Mouse (Mus musculus) kidney, adult 18-20 months (tissue): ENCODE measurements around the gene Ube4b.

Experiments used
- DNase-seq: peaks from one replicate; pipeline ENCODE4 v3.0.0; 2021

Gene Ube4b

DNA sequence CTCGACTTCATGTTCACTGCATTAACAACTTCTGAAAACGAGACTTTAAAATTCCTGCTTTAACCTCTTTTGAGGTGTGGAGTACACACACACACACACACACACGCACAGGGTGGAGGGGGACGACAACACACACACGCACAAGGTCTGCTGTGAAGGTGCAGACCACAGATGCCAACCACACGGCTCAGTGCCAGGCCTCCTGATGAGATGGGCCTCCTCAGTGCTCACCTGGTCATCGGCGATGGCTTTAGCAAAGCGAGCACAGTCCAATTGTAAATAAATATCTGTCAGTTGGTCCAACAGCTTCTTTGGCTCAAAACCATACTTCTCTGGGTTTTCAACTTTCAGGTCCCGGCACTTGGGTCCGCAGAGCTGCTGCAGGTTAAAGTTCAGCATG, 91.7 kb downstream of the Ube4b start:
- no peak for DNase-seq

GRCm38 (mm10) chr4:149332726-149333125, 93.8 kb downstream of the Ube4b start:
- DNase-seq = no peak

DNA sequence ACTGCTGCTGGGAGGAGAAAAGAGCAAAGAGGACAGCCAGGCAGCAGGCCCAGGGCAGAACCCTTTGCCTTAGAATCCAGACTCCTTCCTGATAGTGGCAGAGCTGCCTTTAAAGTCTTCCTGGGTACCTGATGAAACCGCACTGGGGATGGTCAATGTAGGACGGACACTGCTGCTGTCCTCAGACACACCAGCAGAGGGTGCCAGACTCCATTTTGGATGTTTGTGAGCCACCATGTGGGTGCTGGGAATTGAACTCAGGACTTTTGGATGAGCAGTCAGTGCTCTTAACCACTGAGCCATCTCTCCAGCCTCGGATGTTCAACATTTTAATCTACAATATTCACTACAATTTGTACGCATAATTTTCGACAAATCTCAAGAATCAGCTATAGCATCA, 96.1 kb downstream of the Ube4b start:
- no peak for DNase-seq

- DNase-seq = no peak
Observed at GRCm38 (mm10) chr4:149328735-149329134, 97.8 kb downstream of the Ube4b start.

DNA sequence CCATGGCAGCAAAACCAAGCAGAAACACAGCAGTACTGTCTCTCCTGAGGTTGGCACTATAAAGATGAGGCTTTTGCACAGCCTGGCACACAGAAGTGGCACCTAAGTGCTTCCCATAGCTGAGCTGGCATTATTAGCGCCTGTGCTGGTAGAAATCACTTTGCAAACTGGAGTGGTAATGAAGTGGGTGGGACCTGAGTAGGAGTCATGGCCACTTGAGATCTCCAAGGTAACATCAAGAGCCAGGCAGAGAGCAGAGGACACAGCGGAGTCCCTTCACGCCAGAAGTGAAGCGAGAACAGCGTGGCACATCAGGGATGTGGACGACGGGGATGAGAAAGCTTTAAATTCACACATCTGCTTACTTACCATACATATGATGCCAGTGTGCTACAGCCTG, 99.3 kb downstream of the Ube4b start:
- no peak for DNase-seq

DNA sequence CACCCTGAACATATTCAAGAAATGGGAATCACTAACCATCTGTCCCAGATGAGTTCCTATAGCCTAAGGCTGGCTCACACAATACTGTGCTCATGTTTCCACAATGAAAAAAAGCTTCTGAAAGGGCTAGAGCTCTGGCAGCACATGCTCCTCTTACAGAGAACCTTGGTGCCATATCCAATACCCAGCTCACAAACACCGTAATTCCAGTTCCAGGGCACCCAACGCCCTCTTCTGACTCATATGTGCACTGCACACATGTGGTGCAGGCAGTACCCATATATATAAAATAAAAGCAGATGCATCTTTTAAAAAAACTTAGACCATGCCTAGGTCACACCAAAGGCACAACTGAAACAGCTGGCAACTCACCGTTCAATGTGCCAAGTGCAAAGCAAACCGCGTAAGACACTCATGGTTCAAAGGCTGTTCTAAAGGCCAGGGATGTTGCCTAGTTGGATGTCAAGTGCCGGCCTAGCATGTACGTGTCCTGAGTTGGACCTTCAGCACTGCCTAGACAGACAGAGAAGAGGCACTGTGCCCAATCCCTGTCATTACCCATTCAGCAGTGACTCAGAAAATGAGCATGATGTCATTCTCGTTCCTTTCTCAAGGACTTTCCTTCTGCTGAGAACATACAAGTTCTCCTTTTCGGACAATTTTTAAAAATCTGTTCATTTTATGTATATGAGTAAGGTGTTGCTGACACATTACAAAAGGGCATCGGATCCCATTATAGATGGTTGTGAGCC, 101.0 kb downstream of the Ube4b start:
- DNase-seq = no peak

- DNase-seq = no peak
Observed at GRCm38 (mm10) chr4:149323730-149324129, 102.8 kb downstream of the Ube4b start.

GRCm38 (mm10) chr4:149322718-149323117, 103.8 kb downstream of the Ube4b start:
- DNase-seq = no peak

DNA sequence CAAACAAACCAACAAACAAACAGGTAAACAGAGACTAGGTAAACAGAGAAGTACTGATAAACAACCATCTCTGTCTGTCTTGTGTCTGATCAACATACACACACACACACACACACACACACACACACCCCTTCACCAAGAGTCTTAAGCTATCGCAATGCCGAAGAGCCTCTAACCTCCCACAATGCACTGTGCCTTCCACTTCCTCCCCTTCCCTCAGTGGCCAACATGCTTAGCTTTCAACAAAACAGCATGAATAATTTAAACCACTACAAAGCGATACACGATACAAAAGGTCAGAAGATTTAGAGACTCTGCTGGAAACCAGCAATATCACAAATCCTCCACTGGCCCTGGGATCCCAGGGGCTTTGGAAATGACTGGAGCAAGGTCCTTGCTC, 104.3 kb downstream of the Ube4b start:
- DNase-seq = no peak

- no peak for DNase-seq
Observed at GRCm38 (mm10) chr4:149319088-149319487, 107.5 kb downstream of the Ube4b start.

DNA sequence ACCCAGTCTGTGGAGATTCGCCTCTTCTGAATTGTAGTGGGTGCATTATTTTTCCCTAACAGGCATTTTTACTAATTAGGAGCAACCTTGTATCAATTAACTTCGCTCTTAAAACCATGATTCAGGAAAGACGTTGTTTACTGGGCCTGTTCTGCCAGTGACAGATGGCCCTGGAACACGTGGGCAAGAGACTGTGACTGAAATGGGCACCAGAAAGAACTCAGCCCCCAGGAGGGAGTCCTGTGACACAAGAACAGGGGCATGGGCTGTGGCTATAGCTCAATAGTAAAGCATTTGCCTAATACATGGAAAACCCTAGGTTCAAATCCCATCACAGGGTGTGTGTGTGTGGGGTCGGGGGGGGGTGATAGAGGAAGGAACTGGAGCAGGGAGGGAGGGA, 109.2 kb downstream of the Ube4b start:
- DNase-seq = no peak

DNA sequence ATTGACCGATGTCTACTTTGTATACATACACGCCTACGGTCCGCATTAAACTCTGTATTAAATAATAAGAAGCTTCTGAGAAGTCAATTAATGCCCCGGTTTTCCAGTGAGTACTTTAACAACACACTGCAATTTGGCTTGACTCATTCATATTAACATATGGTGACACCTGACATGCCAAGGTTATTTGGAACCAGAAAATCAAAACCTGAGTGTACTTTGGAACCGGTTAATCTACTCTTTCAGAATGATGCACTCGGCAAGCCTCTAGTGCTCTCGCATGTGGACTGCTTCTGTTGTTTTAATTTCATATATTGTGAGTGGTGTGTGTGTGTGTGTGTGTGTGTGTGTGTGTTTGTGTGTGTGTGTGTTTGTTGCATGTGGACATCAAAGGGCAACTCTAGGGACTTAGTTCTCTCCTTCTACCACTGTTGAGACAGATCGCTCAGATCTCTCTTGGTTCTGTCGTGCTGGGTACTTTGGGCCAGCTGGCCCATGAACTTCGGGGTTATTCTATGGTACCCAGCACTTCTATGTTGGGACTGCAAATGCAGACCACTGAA, 112.2 kb downstream of the Ube4b start:
- DNase-seq = no peak

- DNase-seq = no peak
Observed at GRCm38 (mm10) chr4:149313558-149314253, 112.8 kb downstream of the Ube4b start.

- DNase-seq = no peak
Observed at GRCm38 (mm10) chr4:149311996-149312395, 114.6 kb downstream of the Ube4b start.

- no peak for DNase-seq
Observed at GRCm38 (mm10) chr4:149308491-149308820, 118.1 kb downstream of the Ube4b start.

- peak; percentile 99 for DNase-seq
Observed at GRCm38 (mm10) chr4:149307596-149308490, 118.7 kb downstream of the Ube4b start, which contains the start of gene Kif1b. Kif1b (minus strand) TSS chr4:149307693.

DNA sequence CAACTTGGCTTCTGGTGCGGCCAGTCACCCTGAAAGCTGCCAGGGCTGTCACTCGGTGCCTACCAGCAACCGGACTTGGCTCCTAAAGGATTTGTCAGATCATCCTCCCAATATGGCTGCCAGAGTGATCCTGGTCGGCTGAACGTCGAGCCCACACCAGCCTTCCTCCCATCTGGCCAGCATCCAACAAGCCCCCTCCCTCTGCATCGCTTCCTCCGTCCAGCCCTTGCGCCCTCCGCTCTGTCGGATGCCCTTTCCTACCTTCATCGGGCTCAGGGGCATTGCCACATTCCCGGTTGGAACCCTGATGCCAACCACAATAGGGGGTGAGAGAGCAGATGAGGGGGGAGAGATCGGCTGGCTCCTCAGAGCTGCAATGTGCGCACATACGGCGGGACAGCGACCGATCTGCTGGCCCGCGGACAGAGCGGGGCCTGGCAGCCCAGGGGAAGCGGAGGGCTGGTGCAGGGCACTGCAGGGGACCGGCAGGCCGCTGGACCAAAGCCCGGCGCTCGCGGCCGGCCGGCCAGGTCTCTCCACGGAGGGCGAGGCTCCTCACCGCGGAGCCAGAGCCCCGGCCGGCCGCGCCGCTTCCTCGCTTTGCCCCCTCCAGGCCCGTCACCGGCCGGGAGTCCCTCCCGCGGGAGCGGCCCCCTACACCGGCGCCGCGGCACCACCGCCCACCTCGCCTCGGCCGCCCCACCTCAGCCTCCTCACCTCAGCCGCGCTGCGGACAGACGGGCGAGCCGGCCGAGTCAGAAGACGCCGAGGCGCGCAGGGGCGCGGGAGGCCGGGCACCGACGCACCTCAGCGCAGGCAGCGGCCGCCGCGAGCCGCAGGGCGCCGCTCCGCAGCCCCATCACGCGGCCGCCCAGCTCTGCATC, 119.6 kb downstream of the Ube4b start:
- DNase-seq = peak; percentile 75

GRCm38 (mm10) chr4:149305761-149306711, 120.5 kb downstream of the Ube4b start:
- DNase-seq = peak; percentile 15

- no peak for DNase-seq
Observed at GRCm38 (mm10) chr4:149304466-149304865, 122.1 kb downstream of the Ube4b start.

- no peak for DNase-seq
Observed at GRCm38 (mm10) chr4:149303502-149303901, 123.0 kb downstream of the Ube4b start.

DNA sequence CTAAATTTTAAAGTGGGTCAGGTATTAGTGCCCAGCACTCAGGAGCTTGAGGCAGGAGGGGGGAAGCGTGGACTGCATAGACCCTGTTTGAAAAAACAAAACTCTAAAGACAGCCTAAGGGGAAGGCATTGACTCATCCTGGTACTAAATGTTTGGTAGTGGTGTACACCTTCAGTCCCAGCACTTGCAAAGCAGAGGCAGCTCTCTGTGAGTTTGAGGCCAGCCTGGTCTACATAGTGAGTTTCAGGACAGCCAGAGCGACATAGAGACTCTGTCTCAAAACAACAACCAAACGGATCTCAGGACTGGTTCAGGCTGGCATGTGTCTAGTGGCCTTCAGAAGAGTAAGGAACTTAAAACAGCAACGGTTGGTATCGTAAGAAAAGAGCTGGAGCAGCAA, 123.8 kb downstream of the Ube4b start:
- DNase-seq = no peak
